Mouse (Mus musculus) T-cell, adult 2 months (primary cell): ENCODE measurements around the gene Brd7.

ENCODE experiments used
- DNase-seq: peaks from one replicate; pipeline ENCODE4 v3.0.0; 2022; ENCODE audit warnings: low spot score

Brd7 gene

GRCm38 (mm10) chr8:88361708-88362428, at the start of gene Brd7:
Gene Brd7, minus strand, starts transcription at chr8:88362194.
- peak; percentile 77 for DNase-seq

- DNase-seq = no peak
Measured at GRCm38 (mm10) chr8:88411461-88411860, 49.5 kb upstream of the Brd7 start.

DNA sequence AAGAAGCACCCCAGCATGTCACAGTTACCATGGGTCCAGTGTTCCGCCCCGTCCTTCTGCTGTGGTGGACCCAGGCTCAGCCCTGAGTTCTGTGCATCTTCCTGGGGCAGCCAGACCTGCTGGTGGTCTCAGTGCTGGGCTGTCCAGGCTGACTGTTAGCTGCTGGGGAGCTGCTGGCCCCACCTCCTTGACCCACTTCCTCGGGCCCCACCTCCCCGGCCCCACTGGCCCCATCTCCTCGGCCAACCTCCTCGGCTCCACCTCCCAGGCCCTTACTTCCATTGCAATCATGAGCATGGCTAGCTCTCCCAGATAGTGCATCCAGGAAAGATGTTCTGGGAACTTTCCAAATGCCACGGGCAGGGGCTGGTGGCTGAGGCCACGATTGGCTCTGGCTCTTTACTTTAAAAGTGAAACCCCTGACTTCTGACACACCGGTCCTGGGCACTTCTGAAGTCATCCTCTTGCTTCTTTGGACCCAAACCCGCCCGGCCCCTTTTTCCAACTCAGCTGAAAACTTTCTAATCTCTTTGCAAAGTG, 47.5 kb upstream of the Brd7 start:
- DNase-seq = no peak

- no peak for DNase-seq
Measured at GRCm38 (mm10) chr8:88407716-88408115, 45.7 kb upstream of the Brd7 start.

- no peak for DNase-seq
Measured at GRCm38 (mm10) chr8:88398060-88398459, 36.1 kb upstream of the Brd7 start.

GRCm38 (mm10) chr8:88393298-88393697, 31.3 kb upstream of the Brd7 start:
- DNase-seq = no peak

DNA sequence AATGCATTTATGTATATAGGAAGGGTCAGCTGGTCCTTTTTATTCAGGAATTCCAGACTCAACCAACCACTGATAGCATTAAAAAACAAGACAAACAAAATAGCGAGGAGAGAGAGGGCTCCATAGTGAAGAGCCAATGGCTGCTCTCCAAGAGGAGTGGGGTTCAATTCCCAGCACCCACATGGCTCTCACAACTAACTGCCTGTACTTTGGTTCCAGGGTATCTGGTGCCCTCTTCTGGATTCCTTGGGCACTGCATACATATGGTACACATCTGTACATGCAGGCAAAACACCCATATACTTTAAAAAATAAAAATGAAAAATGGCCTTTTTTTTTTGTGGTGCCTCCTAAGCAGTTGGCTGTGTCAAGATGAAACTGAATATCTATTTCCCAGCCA, 28.8 kb upstream of the Brd7 start:
- DNase-seq = peak; percentile 20

GRCm38 (mm10) chr8:88388691-88389239, 26.8 kb upstream of the Brd7 start:
- no peak for DNase-seq

- no peak for DNase-seq
Measured at GRCm38 (mm10) chr8:88387874-88388273, 25.9 kb upstream of the Brd7 start.

- DNase-seq = no peak
Measured at GRCm38 (mm10) chr8:88383164-88383556, 21.2 kb upstream of the Brd7 start.

DNA sequence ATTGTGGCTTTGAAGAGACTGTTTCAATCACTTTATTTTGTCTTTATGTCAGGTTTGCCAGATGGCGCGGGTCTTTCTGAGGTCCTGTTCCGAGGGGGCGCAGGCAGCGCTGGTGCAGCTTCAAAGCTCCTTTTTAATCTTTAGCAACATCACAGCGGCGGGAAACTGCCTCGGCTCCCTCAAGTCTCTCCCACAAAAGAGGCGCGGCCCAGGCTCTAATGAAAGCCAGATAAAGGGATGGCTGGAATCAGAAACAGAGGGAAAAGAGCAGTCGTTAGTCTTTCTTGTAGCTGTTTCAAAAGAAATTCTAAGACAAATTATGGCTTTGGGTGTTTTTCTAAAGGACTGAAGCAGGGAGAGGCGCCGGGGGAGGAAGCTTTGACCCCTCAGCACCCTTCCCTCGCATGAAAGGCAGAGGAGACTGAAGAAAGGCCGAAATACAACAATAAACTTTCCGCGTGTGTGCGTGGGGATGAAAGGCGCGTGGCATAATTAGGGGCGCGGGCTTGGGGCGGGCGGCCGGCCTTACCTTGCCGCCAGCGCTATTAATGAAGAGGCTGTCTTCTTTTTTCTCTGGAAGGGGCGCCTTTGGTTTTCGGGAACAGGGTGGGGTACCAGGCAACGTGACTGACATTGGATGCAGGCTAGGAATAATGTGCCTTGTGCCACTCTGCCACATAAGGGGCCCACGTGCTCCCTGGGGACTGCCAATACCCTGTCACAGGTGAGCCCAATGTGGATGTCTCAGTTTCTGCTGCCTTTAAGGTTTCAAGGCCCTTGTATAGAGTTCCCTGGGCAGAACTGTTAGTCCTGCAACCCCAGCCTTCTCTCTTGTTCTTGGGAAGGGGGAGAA, 20.5 kb upstream of the Brd7 start:
- DNase-seq = no peak

DNA sequence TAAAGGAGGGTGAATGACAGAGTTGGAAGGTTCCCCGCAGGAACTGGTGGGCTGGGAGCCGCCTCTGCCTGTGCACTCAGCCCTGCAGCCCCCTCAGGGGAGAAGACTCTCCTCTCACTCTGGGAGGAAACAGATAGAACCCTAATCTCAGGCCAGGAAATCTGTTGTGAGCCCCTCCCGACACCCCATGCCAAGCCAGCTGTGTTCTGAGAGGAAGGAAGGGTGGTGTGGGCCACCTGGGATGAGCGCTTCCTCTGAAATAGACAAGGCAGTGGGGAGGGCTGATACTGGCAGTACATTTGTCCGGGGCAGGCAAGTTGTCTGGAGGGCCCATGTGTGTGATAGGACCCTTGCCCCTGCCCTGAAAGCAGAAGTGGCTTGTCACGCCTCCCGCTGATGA, 18.5 kb upstream of the Brd7 start:
- DNase-seq = no peak

GRCm38 (mm10) chr8:88376836-88377582, 15.0 kb upstream of the Brd7 start:
- no peak for DNase-seq

GRCm38 (mm10) chr8:88371522-88371921, 9.5 kb upstream of the Brd7 start:
- no peak for DNase-seq

DNA sequence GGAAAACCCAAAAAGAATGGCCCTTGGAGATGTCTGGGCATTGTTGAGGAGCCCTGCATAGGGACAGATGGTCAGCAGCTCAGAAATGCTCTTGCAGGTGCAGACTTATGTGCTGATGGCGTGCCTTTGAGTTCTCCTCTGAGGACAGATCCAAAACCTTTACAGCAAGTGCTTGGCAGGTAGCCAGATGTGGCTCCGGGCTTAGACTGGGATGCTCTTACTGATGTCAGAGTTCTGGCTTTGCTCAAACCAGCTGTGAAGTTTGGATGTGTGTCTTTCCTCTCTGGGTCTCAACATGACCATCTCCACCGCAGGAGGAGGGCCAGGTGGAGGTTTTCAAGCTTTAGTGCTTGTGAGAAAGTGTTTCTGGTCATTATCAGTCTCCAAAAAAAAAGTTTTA, 7.8 kb upstream of the Brd7 start:
- no peak for DNase-seq

- DNase-seq = no peak
Measured at GRCm38 (mm10) chr8:88369221-88369620, 7.2 kb upstream of the Brd7 start.

- DNase-seq = peak; percentile 10
Measured at GRCm38 (mm10) chr8:88362446-88363150, 604 bp upstream of the Brd7 start.

- DNase-seq = peak; percentile 13
Measured at GRCm38 (mm10) chr8:88361044-88361707, 818 bp downstream of the Brd7 start.

- no peak for DNase-seq
Measured at GRCm38 (mm10) chr8:88359959-88360358, 2.0 kb downstream of the Brd7 start.

DNA sequence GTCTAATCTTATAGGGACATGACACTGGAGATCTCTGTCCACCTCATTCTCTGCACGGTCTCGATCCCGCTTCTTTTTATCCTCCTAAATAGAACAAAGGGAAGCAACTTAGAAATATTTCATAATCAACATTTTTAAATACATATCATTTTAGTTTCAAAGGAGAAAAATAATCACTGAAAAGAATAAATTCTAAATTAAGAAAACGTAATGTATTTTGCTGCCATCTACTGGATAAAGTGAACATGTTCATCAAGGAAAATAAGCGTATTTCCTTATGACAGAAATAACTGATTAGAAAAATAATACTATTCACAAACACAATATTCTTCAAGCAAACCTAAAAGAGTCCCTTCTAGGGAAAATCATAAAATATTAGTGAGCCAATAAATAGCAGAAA, 4.0 kb downstream of the Brd7 start:
- no peak for DNase-seq
